Mouse (Mus musculus) neural tube, embryonic 13.5 days (tissue): Measurements from ENCODE around the gene Gcm2. TPM values are rescaled to one million over a fixed set of nuclear protein-coding genes. Genes with fewer than 3 reads are reported as not detected.
A peak's percentile ranks its signal among the peaks of the same experiment; 100 is the strongest.

Experiments used
- ATAC-seq: fragments of 200-750 bp; cut with Nextera tagmentation; 2 replicates; pipeline ENCODE4 v1.8.0; 2017; ENCODE audit warnings: low read depth, mild to moderate bottlenecking, moderate TSS enrichment, moderate library complexity
- H3K27ac ChIP-seq: fragments of 300-500 bp; sonication (generic); replicated peaks from 2 replicates; pipeline ENCODE4 v1.5.1; 2015; ENCODE audit warnings: moderate library complexity, mild to moderate bottlenecking, inconsistent platforms
- H3K27me3 ChIP-seq: fragments of 300-500 bp; sonication (generic); 2 replicates; pipeline ENCODE4 v1.6.1; 2015; ENCODE audit warnings: mild to moderate bottlenecking, inconsistent platforms
- H3K36me3 ChIP-seq: fragments of 300-500 bp; sonication (generic); 2 replicates; pipeline ENCODE4 v1.6.1; 2015; ENCODE audit warnings: mild to moderate bottlenecking, inconsistent platforms
- H3K4me1 ChIP-seq: fragments of 300-500 bp; sonication (generic); replicated peaks from 2 replicates; pipeline ENCODE4 v1.6.1; 2015; ENCODE audit warnings: inconsistent platforms
- H3K4me2 ChIP-seq: fragments of 300-500 bp; sonication (generic); 2 replicates; pipeline ENCODE4 v1.6.1; 2015; ENCODE audit warnings: inconsistent platforms, mild to moderate bottlenecking, moderate library complexity
- H3K4me3 ChIP-seq: fragments of 300-500 bp; sonication (generic); 2 replicates; pipeline ENCODE4 v1.5.1; 2015; ENCODE audit warnings: mild to moderate bottlenecking, inconsistent platforms
- H3K9ac ChIP-seq: fragments of 300-500 bp; sonication (generic); 2 replicates; pipeline ENCODE4 v1.6.1; 2015; ENCODE audit warnings: moderate library complexity, mild to moderate bottlenecking, inconsistent platforms
- H3K9me3 ChIP-seq: fragments of 300-500 bp; sonication (generic); 2 replicates; pipeline ENCODE4 v1.6.1; 2016; ENCODE audit warnings: inconsistent platforms
- WGBS: fragments of 180-500 bp; shearing (Covaris S2); methylation state at CpG from one replicate; pipeline ENCODE4 v1.1.7; 2015; 5-methylcytosine and 5-hydroxymethylcytosine counted together
- polyA plus RNA-seq: library from polyadenylated mRNA; unstranded; fragments of >200 nt; fragmentation: Nextera tagmentation; extraction: Ambion mirVana; gene quantifications from 2 replicates; pipeline ENCODE4 v1.2.1, GENCODE M21; 2015

The Gcm2 gene
- polyA plus RNA-seq: not detected in 2 replicates

DNA sequence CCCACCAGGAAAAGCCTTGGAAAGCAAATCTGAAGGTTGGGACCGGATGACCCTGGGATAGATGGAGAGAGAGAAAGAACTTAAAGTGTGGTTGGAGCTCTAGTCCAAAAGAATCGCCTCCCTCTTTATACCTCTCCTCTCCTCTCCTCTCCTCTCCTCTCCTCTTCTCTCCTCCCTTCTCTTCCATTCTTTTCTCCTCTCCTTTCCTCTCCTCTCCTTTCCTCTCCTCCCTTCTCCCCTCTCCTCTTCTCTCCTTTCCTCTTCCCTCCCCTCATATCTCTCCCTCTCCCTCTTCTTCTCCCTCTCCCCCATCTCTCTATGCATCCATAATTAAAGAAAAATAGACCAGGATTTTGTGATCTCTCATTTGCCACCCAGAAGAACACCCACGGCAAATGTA, at the start of gene Gcm2:
Gene Gcm2 (minus strand): TSS at position 101 of the 400 bp plus-strand sequence.
- H3K4me1 ChIP-seq: no peaks in the 10 kb centered on the region
- 71% methylated on average over 3 of the region's 3 CpGs for WGBS
- H3K9ac ChIP-seq: no peak within 1 kb of the TSS
- peaks cover 35% of the 10 kb centered on the region for H3K27me3 ChIP-seq
- no peak within 1 kb of the TSS for H3K4me2 ChIP-seq
- no peaks in the 10 kb centered on the region for H3K36me3 ChIP-seq
- no peak within 1 kb of the TSS for H3K4me3 ChIP-seq
- no peaks in the 10 kb centered on the region for H3K9me3 ChIP-seq
- H3K27ac ChIP-seq: no peak within 1 kb of the TSS
- no peak for ATAC-seq

DNA sequence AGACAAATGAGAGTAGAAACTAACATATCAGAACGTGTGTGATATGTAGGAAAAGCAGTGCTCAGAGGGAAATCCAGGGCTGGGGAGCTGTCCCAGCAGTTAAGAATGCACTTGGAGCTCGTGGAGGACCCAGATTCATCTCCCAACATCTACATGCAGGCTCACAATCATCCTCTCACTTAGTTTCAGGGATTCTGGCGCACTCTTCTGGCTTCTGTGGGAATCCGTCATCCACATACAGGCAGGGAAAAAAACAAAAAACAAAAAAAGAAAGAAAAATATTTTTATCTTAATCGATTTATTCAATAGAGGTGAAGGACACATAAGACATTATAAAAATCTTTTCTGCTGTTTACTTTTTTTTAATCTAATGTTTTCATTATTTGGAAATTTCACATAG, 47.6 kb upstream of the Gcm2 start:
- ATAC-seq: no peak
- Histone ChIP-seq H3K4me3 (no peak overlapping the region), H3K4me2 (no peak overlapping the region), H3K27me3 (no peaks in the 10 kb centered on the region), H3K9me3 (no peaks in the 10 kb centered on the region), H3K27ac (no peak overlapping the region), H3K36me3 (no peaks in the 10 kb centered on the region), H3K9ac (no peak overlapping the region), H3K4me1 (no peaks in the 10 kb centered on the region)
- WGBS: 71% methylated on average over 5 of the region's 5 CpGs

DNA sequence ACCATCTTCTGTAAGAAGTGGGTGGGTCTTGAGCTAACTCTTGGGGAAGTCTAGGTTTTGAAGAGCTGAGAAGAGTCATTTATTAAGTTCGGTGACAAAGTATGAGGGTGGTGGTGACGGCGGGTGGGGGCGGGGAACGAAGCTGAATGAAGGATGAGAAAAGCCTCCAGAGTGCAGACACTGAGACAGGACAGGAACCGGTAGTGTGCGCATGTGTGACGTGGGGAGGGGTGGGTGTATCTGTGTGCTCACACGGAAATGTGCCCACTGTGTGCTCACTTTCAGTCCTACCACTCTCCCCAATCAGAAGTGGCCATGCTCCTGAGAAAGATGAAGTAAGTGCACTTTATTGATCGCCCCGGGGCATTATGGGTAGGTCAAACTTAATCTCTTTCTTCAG, 42.3 kb upstream of the Gcm2 start:
- no peak for ATAC-seq
- 87% methylated on average over 11 of the region's 11 CpGs for WGBS

DNA sequence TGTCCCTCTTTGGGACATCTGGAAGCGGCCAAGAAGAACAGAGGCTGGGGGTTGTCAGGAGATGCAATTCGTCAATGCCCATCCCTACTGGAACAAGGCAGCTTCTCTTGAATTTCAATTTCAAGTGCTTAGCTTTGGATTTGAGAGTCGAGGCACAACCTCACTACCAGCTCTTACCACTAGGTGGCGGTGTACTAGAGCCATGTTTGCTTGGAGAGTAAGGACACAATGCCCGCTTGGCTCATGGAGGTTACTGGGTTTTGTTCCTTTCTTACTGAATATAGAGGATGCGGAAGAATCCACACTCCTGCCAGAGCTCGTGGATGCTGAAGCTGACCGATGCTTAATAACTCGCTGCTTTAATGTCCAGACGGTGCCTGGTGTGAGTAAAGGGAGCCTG, 35.4 kb upstream of the Gcm2 start:
- H3K9me3 ChIP-seq: no peaks in the 10 kb centered on the region
- H3K4me2 ChIP-seq: no peak overlapping the region
- H3K27ac ChIP-seq: no peak overlapping the region
- H3K4me1 ChIP-seq: no peaks in the 10 kb centered on the region
- H3K4me3 ChIP-seq: no peak overlapping the region
- WGBS: 79% methylated on average over 10 of the region's 10 CpGs
- H3K9ac ChIP-seq: no peak overlapping the region
- ATAC-seq: no peak
- H3K36me3 ChIP-seq: no peaks in the 10 kb centered on the region
- H3K27me3 ChIP-seq: no peaks in the 10 kb centered on the region

More for the DNA sequence above, 42.3 kb upstream of the Gcm2 start:
- no peak overlapping the region for H3K4me3 ChIP-seq
- no peak overlapping the region for H3K9ac ChIP-seq
- H3K4me1 ChIP-seq: no peaks in the 10 kb centered on the region
- H3K9me3 ChIP-seq: no peaks in the 10 kb centered on the region
- H3K27ac ChIP-seq: no peak overlapping the region
- no peaks in the 10 kb centered on the region for H3K27me3 ChIP-seq
- H3K36me3 ChIP-seq: no peaks in the 10 kb centered on the region
- no peak overlapping the region for H3K4me2 ChIP-seq

DNA sequence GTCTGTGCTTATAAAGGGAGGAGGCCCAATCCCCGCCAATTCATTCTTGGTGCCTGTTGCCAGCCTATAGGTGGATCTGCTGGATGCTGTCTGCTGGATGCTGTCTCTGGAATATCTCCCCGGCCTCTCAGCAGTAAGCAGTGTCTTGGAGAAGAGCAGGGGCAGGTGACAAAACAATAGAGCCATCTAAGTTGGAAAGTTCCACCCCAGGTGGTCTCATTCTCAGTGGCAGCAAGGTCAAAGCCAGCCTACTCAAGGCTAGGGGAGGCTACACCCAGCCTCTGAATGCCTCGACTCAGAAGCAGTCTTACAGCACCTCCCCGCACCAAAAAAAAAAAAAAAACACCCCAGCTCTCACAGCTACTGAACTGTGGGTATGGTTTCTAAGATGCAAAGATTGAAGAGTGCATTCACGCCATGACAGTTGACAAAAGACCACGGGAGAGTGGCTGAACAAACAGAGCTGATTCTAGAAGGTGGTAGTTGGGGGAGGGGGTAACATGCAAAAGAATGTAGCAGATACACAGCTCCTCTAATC, 34.7 kb upstream of the Gcm2 start:
- no peaks in the 10 kb centered on the region for H3K27me3 ChIP-seq
- H3K4me2 ChIP-seq: no peak overlapping the region
- H3K9ac ChIP-seq: no peak overlapping the region
- no peaks in the 10 kb centered on the region for H3K36me3 ChIP-seq
- H3K4me3 ChIP-seq: no peak overlapping the region
- no peaks in the 10 kb centered on the region for H3K4me1 ChIP-seq
- WGBS: 59% methylated on average over 6 of the region's 6 CpGs
- ATAC-seq: no peak
- H3K9me3 ChIP-seq: no peaks in the 10 kb centered on the region
- H3K27ac ChIP-seq: no peak overlapping the region

DNA sequence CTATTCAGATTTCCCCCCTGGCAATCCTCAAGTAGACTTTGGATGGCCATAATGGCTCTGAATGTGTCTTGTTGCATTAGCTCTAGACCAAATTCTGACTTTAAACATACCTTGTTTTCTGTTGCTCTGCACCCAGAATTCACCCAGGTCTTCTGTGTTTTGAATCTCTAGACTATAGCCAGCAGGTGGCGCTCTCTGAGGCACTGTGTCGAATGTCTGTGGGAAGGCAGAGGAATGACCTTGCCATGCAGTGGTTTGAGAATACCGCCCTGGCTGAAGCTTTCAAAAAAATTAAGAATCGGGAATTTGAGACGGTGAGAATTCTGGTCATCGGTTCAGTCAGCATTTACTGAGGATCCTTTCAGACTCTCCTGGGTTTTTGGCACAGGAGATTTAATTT, 24.1 kb upstream of the Gcm2 start:
- H3K27ac ChIP-seq: no peak overlapping the region
- no peak overlapping the region for H3K4me2 ChIP-seq
- no peaks in the 10 kb centered on the region for H3K36me3 ChIP-seq
- H3K4me3 ChIP-seq: no peak overlapping the region
- H3K27me3 ChIP-seq: no peaks in the 10 kb centered on the region
- no peaks in the 10 kb centered on the region for H3K4me1 ChIP-seq
- WGBS: 8% methylated on average over 6 of the region's 6 CpGs
- ATAC-seq: no peak
- no peaks in the 10 kb centered on the region for H3K9me3 ChIP-seq
- H3K9ac ChIP-seq: no peak overlapping the region

DNA sequence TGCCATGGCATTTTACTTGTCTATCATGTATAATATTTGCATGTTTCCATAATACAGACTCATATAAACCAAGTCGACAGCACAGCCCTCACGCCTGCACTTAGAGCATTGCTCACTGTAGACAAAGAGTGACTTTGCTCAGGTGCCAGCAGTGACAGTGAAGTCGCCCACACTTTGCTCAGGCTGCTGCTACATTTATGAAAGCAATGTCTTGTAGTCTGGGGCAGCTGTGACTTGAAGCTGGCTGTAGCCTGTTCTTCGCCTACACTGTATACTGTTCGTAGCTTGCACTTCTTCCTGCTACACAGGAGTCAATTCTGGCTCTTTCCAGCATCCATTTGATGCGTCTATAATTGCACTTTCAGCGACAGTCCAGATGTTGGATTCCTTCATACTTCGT, 18.2 kb upstream of the Gcm2 start:
- Histone ChIP-seq H3K4me1 (no peaks in the 10 kb centered on the region), H3K36me3 (no peaks in the 10 kb centered on the region), H3K4me3 (no peak overlapping the region), H3K27ac (no peak overlapping the region), H3K9me3 (no peaks in the 10 kb centered on the region), H3K4me2 (no peak overlapping the region), H3K9ac (no peak overlapping the region), H3K27me3 (no peaks in the 10 kb centered on the region)
- ATAC-seq: no peak
- 91% methylated on average over 8 of the region's 8 CpGs for WGBS

DNA sequence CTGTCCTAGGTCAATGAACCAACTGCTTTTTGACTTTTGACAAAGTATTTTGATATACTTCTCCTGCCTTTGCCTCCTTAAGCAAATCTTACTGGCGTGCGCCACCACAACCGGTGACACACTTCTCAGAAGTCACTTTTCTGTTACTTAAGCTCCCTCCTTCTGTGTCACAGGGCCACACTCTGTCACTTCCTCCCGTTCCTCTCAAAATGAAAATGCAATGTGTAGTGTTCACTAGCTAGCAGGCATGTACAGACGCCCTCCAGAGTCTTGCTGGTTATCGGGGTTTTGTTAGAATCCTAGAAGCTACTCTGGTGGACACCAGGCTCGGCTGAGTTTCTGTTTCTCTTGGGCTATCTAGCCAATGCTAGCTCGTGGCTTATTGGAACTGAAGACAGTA, 17.5 kb upstream of the Gcm2 start:
- H3K4me3 ChIP-seq: no peak overlapping the region
- 90% methylated on average over 8 of the region's 8 CpGs for WGBS
- no peaks in the 10 kb centered on the region for H3K4me1 ChIP-seq
- no peak overlapping the region for H3K4me2 ChIP-seq
- no peak overlapping the region for H3K9ac ChIP-seq
- no peak overlapping the region for H3K27ac ChIP-seq
- H3K27me3 ChIP-seq: no peaks in the 10 kb centered on the region
- H3K36me3 ChIP-seq: no peaks in the 10 kb centered on the region
- H3K9me3 ChIP-seq: no peaks in the 10 kb centered on the region
- no peak for ATAC-seq

DNA sequence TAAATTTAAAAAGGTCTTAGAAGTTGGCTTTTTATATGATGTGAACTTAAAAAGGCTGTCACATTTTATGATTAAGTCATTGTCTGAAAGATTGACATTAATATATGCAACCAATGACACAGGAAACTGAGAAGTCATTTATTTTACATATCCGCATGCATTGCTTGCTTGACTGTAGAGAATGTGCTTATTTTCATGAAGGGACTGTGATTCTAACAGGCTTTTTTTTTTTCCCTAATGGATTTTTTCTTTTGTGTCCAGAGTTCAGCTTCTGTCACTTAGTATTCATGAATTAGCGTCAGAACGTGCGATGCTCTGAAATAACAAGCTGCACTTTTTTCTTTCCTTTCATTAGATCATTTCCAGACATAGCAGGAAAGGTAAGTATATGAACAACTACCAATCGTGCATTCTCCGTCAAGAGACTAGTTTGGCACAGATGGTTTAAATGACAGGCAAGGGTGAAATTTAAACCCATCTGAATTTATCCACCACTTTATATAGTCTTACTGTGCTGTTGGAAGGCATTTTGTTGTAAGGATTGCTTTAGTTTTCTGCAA, 12.9 kb upstream of the Gcm2 start:
- H3K27ac ChIP-seq: no peak overlapping the region
- 83% methylated on average over 6 of the region's 6 CpGs for WGBS
- no peak for ATAC-seq
- H3K27me3 ChIP-seq: no peaks in the 10 kb centered on the region
- no peak overlapping the region for H3K4me3 ChIP-seq
- no peaks in the 10 kb centered on the region for H3K36me3 ChIP-seq
- H3K9me3 ChIP-seq: no peaks in the 10 kb centered on the region
- H3K9ac ChIP-seq: no peak overlapping the region
- H3K4me2 ChIP-seq: no peak overlapping the region
- H3K4me1 ChIP-seq: no peaks in the 10 kb centered on the region

DNA sequence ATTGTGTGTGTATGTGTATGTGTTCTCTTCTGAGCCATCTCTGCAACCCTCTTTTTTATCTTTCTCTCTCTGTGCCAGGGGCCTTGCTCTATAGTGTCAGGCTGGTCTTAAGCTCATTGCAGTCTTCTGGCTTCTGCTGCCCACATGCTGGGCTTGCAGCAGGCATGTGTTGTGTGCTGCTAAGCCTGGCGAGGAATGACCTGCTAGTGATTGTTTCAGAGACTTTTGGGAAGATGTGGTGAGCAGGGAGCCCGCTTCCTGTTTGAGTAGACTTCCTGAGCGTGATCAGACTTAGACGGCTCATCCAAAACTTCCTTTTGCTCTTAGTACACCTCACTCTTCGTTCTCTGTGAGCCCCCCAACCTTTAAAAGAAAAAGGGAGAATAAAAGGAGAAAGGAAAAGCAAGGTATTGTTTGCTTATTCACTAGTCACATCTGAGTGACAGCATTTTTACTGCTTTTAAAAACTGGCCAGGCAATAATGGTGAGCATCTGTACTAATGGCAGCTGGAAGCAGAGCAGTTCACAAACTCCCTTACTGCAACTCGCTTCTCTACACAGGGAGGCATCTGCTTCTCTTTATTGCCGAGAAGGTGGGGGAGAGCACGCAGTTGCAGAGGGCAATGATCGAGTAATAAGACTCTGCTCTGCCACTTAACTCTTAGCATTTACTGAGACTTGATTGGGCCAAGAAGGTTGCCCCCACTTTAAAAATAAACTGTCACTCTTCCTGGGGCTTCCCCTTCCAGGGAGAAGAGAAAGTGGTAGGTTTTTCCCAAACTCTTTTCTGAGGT, 8.5 kb upstream of the Gcm2 start:
- H3K36me3 ChIP-seq: no peaks in the 10 kb centered on the region
- no peak for ATAC-seq
- H3K4me1 ChIP-seq: no peaks in the 10 kb centered on the region
- H3K9ac ChIP-seq: no peak overlapping the region
- no peaks in the 10 kb centered on the region for H3K9me3 ChIP-seq
- no peak overlapping the region for H3K27ac ChIP-seq
- WGBS: 39% methylated on average over 9 of the region's 9 CpGs
- H3K4me3 ChIP-seq: no peak overlapping the region
- peaks cover 13% of the 10 kb centered on the region for H3K27me3 ChIP-seq
- no peak overlapping the region for H3K4me2 ChIP-seq

DNA sequence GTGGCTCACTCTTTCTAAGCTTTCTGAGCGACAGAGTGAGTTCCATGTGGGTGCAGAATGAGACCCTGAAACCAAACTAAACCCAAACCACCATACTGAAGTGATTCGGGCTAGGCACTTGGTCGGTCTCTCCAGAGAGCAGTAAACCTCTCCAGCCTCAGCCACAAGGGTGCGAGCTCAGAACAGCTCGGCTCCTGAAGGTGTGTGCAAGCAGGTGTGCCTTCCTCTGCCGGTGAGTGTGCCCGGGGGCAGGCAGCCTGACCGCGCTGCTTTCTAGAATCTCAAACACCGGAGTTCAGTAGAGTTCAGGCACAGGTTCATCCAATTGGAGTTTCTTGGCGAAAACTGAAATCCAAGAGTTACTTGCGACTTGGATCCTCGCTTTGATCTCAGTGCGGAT, 3.1 kb upstream of the Gcm2 start, which contains the start of gene Sycp2l:
Gene Sycp2l (plus strand): TSS at position 368 of the 400 bp plus-strand sequence.
- Histone ChIP-seq H3K4me3 (no peak within 1 kb of the TSS), H3K9ac (no peak within 1 kb of the TSS), H3K36me3 (no peaks in the 10 kb centered on the region), H3K27ac (no peak within 1 kb of the TSS), H3K9me3 (no peaks in the 10 kb centered on the region), H3K4me2 (peak within 1 kb of the TSS; percentile 24), H3K27me3 (peaks cover 35% of the 10 kb centered on the region), H3K4me1 (no peaks in the 10 kb centered on the region)
- no peak for ATAC-seq
- 28% methylated on average over 14 of the region's 14 CpGs for WGBS

DNA sequence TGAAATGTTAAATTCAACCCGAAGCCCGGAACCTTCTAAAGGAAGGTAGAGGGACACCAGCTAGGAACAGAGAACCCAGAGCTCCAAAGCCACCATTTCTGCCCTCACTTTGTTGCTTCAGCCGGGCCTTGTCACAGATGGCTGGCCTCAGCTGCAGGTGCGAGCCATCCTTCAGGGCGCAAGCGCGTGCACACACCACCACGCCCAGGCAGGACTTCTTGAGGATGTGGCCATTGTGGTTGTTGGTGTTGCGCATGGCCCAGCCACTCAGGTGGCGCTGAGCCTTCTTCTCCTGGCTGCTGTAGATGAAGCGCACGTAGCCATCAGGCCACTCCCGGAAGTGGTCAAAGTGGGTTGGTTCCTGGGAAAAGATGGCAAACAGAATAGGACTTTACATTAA, 5.3 kb downstream of the Gcm2 start:
- Histone ChIP-seq H3K9ac (no peak overlapping the region), H3K27ac (no peak overlapping the region), H3K4me2 (no peak overlapping the region), H3K4me3 (no peak overlapping the region), H3K36me3 (no peaks in the 10 kb centered on the region), H3K9me3 (no peaks in the 10 kb centered on the region), H3K4me1 (no peaks in the 10 kb centered on the region), H3K27me3 (0 out of 2 replicates have a peak, but pooled peaks cover 3% of the 10 kb centered on the region)
- no peak for ATAC-seq
- WGBS: 93% methylated on average over 13 of the region's 13 CpGs
